Mouse (Mus musculus) ES-E14 (cell line): ENCODE data around the gene Gm13278. TPM values are rescaled to one million over a fixed set of nuclear protein-coding genes. Genes with fewer than 3 reads are reported as not detected.

Source experiments
- DNase-seq: peaks from one replicate; pipeline ENCODE4 v3.0.0-alpha.2; 2013; ENCODE audit warnings: low read depth, low spot score
- H3K27ac ChIP-seq: 2 replicates; pipeline ENCODE4 v1.5.1; 2012; ENCODE audit warnings: low read depth, mild to moderate bottlenecking, low read length, moderate library complexity, mixed read lengths; ENCODE audit not compliant: poor library complexity, insufficient read depth, severe bottlenecking
- H3K36me3 ChIP-seq: 2 replicates; pipeline ENCODE4 v1.6.1; 2012; ENCODE audit warnings: mild to moderate bottlenecking, low read length, moderate library complexity, mixed read lengths; ENCODE audit not compliant: control insufficient read depth, poor library complexity, insufficient read depth, severe bottlenecking
- H3K4me1 ChIP-seq, 2 experiments: fragments of 150-350 bp in 1 of 2; sonication (generic) in 1 of 2; 2 replicates each; pipeline ENCODE4 v1.6.1; 2012; ENCODE audit warnings: low read length in 2 of 2, mild to moderate bottlenecking in 1 of 2, mixed read lengths in 1 of 2; ENCODE audit not compliant: control insufficient read depth in 2 of 2, insufficient read depth in 2 of 2, poor library complexity in 1 of 2
- H3K4me3 ChIP-seq, 2 experiments: fragments of 150-350 bp in 1 of 2; sonication (generic) in 1 of 2; 2 replicates each; pipeline ENCODE4 v1.5.1; 2012; ENCODE audit warnings: low read length in 2 of 2, low read depth in 1 of 2, mild to moderate bottlenecking in 1 of 2, mixed read lengths in 1 of 2; ENCODE audit not compliant: insufficient read depth in 1 of 2, poor library complexity in 1 of 2, severe bottlenecking in 1 of 2
- H3K9ac ChIP-seq: 2 replicates; pipeline ENCODE4 v1.6.1; 2012; ENCODE audit warnings: low read depth, mild to moderate bottlenecking, low read length, mixed read lengths; ENCODE audit not compliant: poor library complexity, insufficient read depth, severe bottlenecking
- H3K9me3 ChIP-seq: fragments of 150-350 bp; sonication (generic); 2 replicates; pipeline ENCODE4 v1.6.1; 2012; ENCODE audit warnings: low read depth, mild to moderate bottlenecking, low read length; ENCODE audit not compliant: control insufficient read depth, insufficient read depth
- CHD2 ChIP-seq: IDR thresholded peaks from 2 replicates; pipeline ENCODE4 v1.6.1; 2014; ENCODE audit warnings: mild to moderate bottlenecking, low read depth, low read length, inconsistent platforms
- HCFC1 ChIP-seq: IDR thresholded peaks from 2 replicates; pipeline ENCODE4 v1.6.1; 2012; ENCODE audit warnings: low read length, inconsistent platforms, borderline replicate concordance; ENCODE audit not compliant: insufficient read depth
- MAFK ChIP-seq: IDR thresholded peaks from 2 replicates; pipeline ENCODE4 v1.6.1; 2014; ENCODE audit warnings: mild to moderate bottlenecking, low read depth, low read length, inconsistent platforms; ENCODE audit not compliant: insufficient read depth
- ZC3H11A ChIP-seq: IDR thresholded peaks from 2 replicates; pipeline ENCODE4 v1.6.1; 2012; ENCODE audit warnings: low read depth, mild to moderate bottlenecking, inconsistent platforms, low read length, borderline replicate concordance
- ZNF384 ChIP-seq: IDR thresholded peaks from 2 replicates; pipeline ENCODE4 v1.6.1; 2012; ENCODE audit warnings: low read depth, low read length, inconsistent platforms
- in situ Hi-C, 2 experiments: fragments of 600-800 bp; cut with MboI; formaldehyde crosslinking; loops; one replicate each; pipeline ENCODE4 v1.15.1; 2025; ENCODE audit warnings: low sequenced_read_pairs in 2 of 2, inconsistent platforms in 1 of 2; ENCODE audit not compliant: unreplicated experiment in 2 of 2
- total RNA-seq: library from RNA; depleted of rRNA; stranded (reverse); fragments of 300-350 nt; gene quantifications from 2 replicates; pipeline ENCODE4 v1.2.3, GENCODE M21; 2012; rRNA removed

The Gm13278 gene
- total RNA-seq, 1 experiment, result not detected

GRCm38 (mm10) chr4:88840058-88840457 lies 48.7 kb downstream of the Gm13278 start:
- Histone ChIP-seq H3K9ac (no peak overlapping the region), H3K4me1 (no peaks in the 10 kb centered on the region), H3K27ac (no peak overlapping the region), H3K9me3 (no peaks in the 10 kb centered on the region), H3K4me3 (no peak overlapping the region), H3K36me3 (no peaks in the 10 kb centered on the region)
- TF ChIP-seq ZC3H11A (no peak), HCFC1 (no peak), ZNF384 (no peak)
- in situ Hi-C loops, result no loop called here
- DNase-seq, result no peak

- no peak within 1 kb of the TSS for H3K27ac ChIP-seq
- no peaks in the 10 kb centered on the region for H3K4me1 ChIP-seq
- no peak within 1 kb of the TSS for H3K9ac ChIP-seq
- no peaks in the 10 kb centered on the region for H3K9me3 ChIP-seq
- DNase-seq, result no peak
- TF ChIP-seq HCFC1, result no peak
- TF ChIP-seq CHD2, result no peak
- TF ChIP-seq ZNF384, result no peak
- no peak for TF ChIP-seq MAFK
- TF ChIP-seq ZC3H11A, result no peak
- in situ Hi-C loops, result no loop called here
- no peaks in the 10 kb centered on the region for H3K36me3 ChIP-seq
- no peak within 1 kb of the TSS for H3K4me3 ChIP-seq
Observed at GRCm38 (mm10) chr4:88841438-88841911, 50.1 kb downstream of the Gm13278 start, which contains the start of gene Ifna4. Gene Ifna4, plus strand, starts transcription at chr4:88841861.

Other genes with a start within 250 kb of the Gm13278 start
- gene Ifna15, start 233.3 kb upstream of the Gm13278 start, total RNA-seq, result not detected in 2 replicates
- gene Ifna14, start 219.8 kb upstream of the Gm13278 start, total RNA-seq, result not detected in 2 replicates
- gene Ifna9, start 199.2 kb upstream of the Gm13278 start, total RNA-seq, result not detected in 2 replicates
- gene Ifna12, start 188.2 kb upstream of the Gm13278 start, total RNA-seq, result not detected in 2 replicates
- gene C87499, start 157.1 kb upstream of the Gm13278 start, total RNA-seq, result not detected in 2 replicates
- gene Ifna13, start 147.1 kb upstream of the Gm13278 start, total RNA-seq, result not detected in 2 replicates
- not detected in 2 replicates for gene Ifna16, start 114.6 kb upstream of the Gm13278 start, total RNA-seq
- gene Ifna2, start 107.6 kb upstream of the Gm13278 start, total RNA-seq, result not detected in 2 replicates
- gene Ifnab, start 100.2 kb upstream of the Gm13278 start, total RNA-seq, result not detected in 2 replicates
- gene Gm26566, start 69.7 kb upstream of the Gm13278 start, total RNA-seq, result 3.7 and 5.3 TPM in 2 replicates
- 20.7 and 31.5 TPM in 2 replicates for gene Klhl9, start 69.1 kb upstream of the Gm13278 start, total RNA-seq
- not detected in 2 replicates for gene Gm13271, start 36.7 kb upstream of the Gm13278 start, total RNA-seq
- gene Gm13283, start 31.4 kb upstream of the Gm13278 start, total RNA-seq, result not detected in 2 replicates
- gene Gm13290, start 17.7 kb upstream of the Gm13278 start, total RNA-seq, result not detected in 2 replicates
- gene Gm13289, start 14.6 kb upstream of the Gm13278 start, total RNA-seq, result not detected in 2 replicates
- not detected in 2 replicates for gene Gm13272, start 11.7 kb upstream of the Gm13278 start, total RNA-seq
- not detected in 2 replicates for gene Ifnz, start 9.4 kb upstream of the Gm13278 start, total RNA-seq
- not detected in 2 replicates for gene Gm13276, start 5.8 kb upstream of the Gm13278 start, total RNA-seq
- gene Gm13277, start 2.9 kb upstream of the Gm13278 start, total RNA-seq, result not detected in 2 replicates
- not detected in 2 replicates for gene Gm13275, start 2.9 kb downstream of the Gm13278 start, total RNA-seq
- not detected in 2 replicates for gene Gm13279, start 5.8 kb downstream of the Gm13278 start, total RNA-seq
- not detected in 2 replicates for gene Gm13285, start 8.1 kb downstream of the Gm13278 start, total RNA-seq
- gene Gm13287, start 11.7 kb downstream of the Gm13278 start, total RNA-seq, result not detected in 2 replicates
- not detected in 2 replicates for gene Gm13288, start 14.0 kb downstream of the Gm13278 start, total RNA-seq
- gene Ifna7, start 24.7 kb downstream of the Gm13278 start, total RNA-seq, result not detected in 2 replicates
- not detected in 2 replicates for gene Ifna11, start 28.4 kb downstream of the Gm13278 start, total RNA-seq
- not detected in 2 replicates for gene Ifna6, start 35.9 kb downstream of the Gm13278 start, total RNA-seq
- gene Ifna5, start 44.0 kb downstream of the Gm13278 start, total RNA-seq, result not detected in 2 replicates
- gene Ifna4, start 50.3 kb downstream of the Gm13278 start, total RNA-seq, result not detected in 2 replicates
- not detected in 2 replicates for gene Ifna1, start 58.5 kb downstream of the Gm13278 start, total RNA-seq
- not detected in 2 replicates for gene Ifne, start 88.7 kb downstream of the Gm13278 start, total RNA-seq